Mouse (Mus musculus) forebrain, postnatal 0 days (tissue): ENCODE data around the gene Atp2b2. TPM values are rescaled to one million over a fixed set of nuclear protein-coding genes. Genes with fewer than 3 reads are reported as not detected.

ENCODE experiments used
- ATAC-seq: fragments of 200-750 bp; cut with Nextera tagmentation; 2 replicates; pipeline ENCODE4 v1.8.0; 2017; ENCODE audit warnings: mild to moderate bottlenecking, moderate library complexity
- DNase-seq: peaks from one replicate; pipeline ENCODE4 v3.0.0-alpha.2; 2015
- H3K27ac ChIP-seq: fragments of 300-500 bp; sonication (generic); 2 replicates; pipeline ENCODE4 v1.5.1; 2014; ENCODE audit warnings: low read depth, mild to moderate bottlenecking, antibody characterized with exemption, low read length, moderate library complexity, mixed read lengths
- H3K27me3 ChIP-seq: fragments of 300-500 bp; sonication (generic); 2 replicates; pipeline ENCODE4 v1.6.1; 2014; ENCODE audit warnings: mild to moderate bottlenecking, low read length, mixed read lengths; ENCODE audit not compliant: insufficient read depth
- H3K36me3 ChIP-seq: fragments of 300-500 bp; sonication (generic); 2 replicates; pipeline ENCODE4 v1.6.1; 2014; ENCODE audit warnings: mild to moderate bottlenecking, moderate library complexity; ENCODE audit not compliant: insufficient read depth
- H3K4me1 ChIP-seq: fragments of 300-500 bp; sonication (generic); 2 replicates; pipeline ENCODE4 v1.6.1; 2014; ENCODE audit warnings: antibody characterized with exemption; ENCODE audit not compliant: insufficient read depth
- H3K4me2 ChIP-seq: fragments of 300-500 bp; sonication (generic); 2 replicates; pipeline ENCODE4 v1.6.1; 2014; ENCODE audit warnings: low read depth, mild to moderate bottlenecking, moderate library complexity
- H3K4me3 ChIP-seq: fragments of 300-500 bp; sonication (generic); 2 replicates; pipeline ENCODE4 v1.5.1; 2014; ENCODE audit warnings: low read depth, low read length, mixed read lengths
- H3K9ac ChIP-seq: fragments of 300-500 bp; sonication (generic); 2 replicates; pipeline ENCODE4 v1.6.1; 2014; ENCODE audit warnings: mild to moderate bottlenecking
- H3K9me3 ChIP-seq: fragments of 300-500 bp; sonication (generic); 2 replicates; pipeline ENCODE4 v1.6.1; 2016; ENCODE audit warnings: low read length
- CTCF ChIP-seq: sonication (generic); IDR thresholded peaks from 2 replicates; pipeline ENCODE4 v1.5.1; 2016; ENCODE audit warnings: antibody characterized with exemption, control low read depth, low read depth
- WGBS: fragments of 180-500 bp; shearing (Covaris S2); extraction: QIAGEN DNeasy Blood & Tissue Kit; methylation state at CpG from one replicate; pipeline ENCODE4 v1.1.7; 2014; 5-methylcytosine and 5-hydroxymethylcytosine counted together
- polyA plus RNA-seq: library from polyadenylated mRNA; unstranded; fragments of >200 nt; fragmentation: Nextera tagmentation; extraction: Ambion mirVana; gene quantifications from 2 replicates; pipeline ENCODE4 v1.2.1, GENCODE M21; 2015
- total RNA-seq: library from RNA; depleted of rRNA; stranded (reverse); fragments of >200 nt; gene quantifications from 2 replicates; pipeline ENCODE4 v1.2.3, GENCODE M21; 2014

The Atp2b2 gene
- total and polyA plus RNA-seq, 2 experiments from 2014 or later, result 37.8 to 65.1 TPM

DNA sequence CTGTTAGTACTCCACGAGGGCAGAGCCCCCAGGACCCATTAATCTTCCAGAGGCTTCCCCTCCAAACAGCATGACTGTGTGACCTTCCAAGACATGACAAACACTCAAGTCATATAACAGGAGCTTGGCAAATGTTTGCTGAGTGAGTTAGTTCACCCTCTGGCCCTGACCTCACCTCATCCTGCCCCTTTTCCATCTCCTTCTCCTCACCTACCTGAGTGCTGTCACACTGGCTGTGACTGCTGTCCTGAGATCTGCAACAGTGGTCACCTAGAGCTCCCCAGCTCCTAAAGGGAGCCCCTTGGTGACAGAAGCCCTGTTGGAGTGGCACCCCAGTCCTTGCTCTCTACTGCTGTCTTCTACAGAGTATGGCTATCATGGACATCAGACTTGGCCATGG lies 31.8 kb upstream of the Atp2b2 start:
- no peak for TF ChIP-seq CTCF
- Histone ChIP-seq H3K9me3 (no peaks in the 10 kb centered on the region), H3K27me3 (no peaks in the 10 kb centered on the region), H3K36me3 (no peaks in the 10 kb centered on the region), H3K4me2 (no peak overlapping the region), H3K9ac (no peak overlapping the region), H3K4me1 (no peaks in the 10 kb centered on the region), H3K4me3 (no peak overlapping the region), H3K27ac (no peak overlapping the region)
- ATAC-seq (no peak), DNase-seq (no peak)
- WGBS, result 56% methylated on average over 1 of the region's 1 CpGs

DNA sequence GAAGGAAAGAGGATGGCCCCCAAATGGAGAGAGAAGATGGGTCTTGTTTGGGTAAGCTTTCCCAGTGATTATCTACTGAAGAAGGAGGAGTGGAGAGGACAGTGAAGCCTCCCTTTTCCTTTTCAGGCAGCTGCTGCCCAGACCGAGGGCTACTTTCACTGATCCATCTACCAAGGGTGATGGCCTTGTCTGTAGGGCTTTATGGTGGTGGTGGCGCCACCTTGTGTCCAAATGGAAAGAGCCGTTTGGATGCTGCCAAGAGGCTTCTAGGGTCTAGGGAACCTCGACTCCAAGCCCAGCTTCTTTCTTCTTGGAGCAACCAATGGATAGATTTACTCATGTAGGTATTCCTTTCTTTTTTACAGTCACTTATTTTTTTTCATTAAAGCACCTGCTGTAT lies 29.2 kb upstream of the Atp2b2 start:
- Histone ChIP-seq H3K4me1 (no peaks in the 10 kb centered on the region), H3K4me2 (no peak overlapping the region), H3K9ac (no peak overlapping the region), H3K4me3 (no peak overlapping the region), H3K27ac (no peak overlapping the region), H3K36me3 (no peaks in the 10 kb centered on the region), H3K9me3 (no peaks in the 10 kb centered on the region), H3K27me3 (no peaks in the 10 kb centered on the region)
- DNase-seq (peak; percentile 83), ATAC-seq (peak; percentile 65; the same call in 1 of the 2 replicates)
- peak; percentile 90 for TF ChIP-seq CTCF
- WGBS, result 8% methylated on average over 4 of the region's 4 CpGs

DNA sequence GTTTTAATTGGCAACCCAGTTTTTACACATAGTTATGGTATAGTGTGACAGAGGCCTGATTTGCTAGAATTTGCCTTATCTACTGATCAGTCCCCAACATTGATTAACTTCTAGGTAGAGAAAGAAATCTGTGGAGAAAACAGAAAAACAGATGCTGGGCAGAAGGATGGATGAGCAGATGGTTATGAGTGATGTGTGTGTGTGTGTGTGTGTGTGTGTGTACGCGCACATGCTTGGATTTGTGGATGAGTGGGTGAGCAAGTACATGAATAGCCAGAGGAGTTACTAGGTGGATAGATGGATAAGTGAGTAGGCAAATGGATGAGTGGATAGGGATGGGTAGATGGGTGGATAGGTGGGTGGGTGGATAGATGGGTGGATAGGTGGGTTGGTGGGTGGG lies 20.7 kb upstream of the Atp2b2 start:
- WGBS, result 82% methylated on average over 2 of the region's 2 CpGs
- no peak for ATAC-seq
- H3K4me3 ChIP-seq, result no peak overlapping the region
- no peaks in the 10 kb centered on the region for H3K36me3 ChIP-seq
- peak; percentile 17 for DNase-seq
- no peak overlapping the region for H3K9ac ChIP-seq
- H3K27me3 ChIP-seq, result no peaks in the 10 kb centered on the region
- H3K4me1 ChIP-seq, result peaks cover 4% of the 10 kb centered on the region; the same call in 1 of the 2 replicates
- no peak overlapping the region for H3K4me2 ChIP-seq
- H3K9me3 ChIP-seq, result no peaks in the 10 kb centered on the region
- no peak for TF ChIP-seq CTCF
- no peak overlapping the region for H3K27ac ChIP-seq

DNA sequence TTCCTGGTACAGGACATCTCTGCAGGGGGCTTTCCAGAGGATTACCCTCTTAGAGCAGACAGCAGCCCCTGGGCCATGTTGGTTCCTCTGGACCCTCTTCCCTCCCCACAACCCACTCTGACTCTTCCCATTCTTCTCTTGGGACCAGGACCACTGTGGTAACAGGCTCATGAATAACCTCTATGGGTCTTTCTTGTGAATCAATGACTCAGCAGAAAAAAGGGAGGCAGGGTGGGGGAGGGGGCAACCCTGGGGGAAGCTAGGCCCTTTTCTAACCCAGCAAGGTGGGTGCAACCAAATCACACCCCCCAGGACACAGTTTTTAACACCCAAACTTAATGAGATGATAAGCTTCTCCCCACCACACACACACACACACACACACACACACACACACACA lies 20.3 kb upstream of the Atp2b2 start:
- no peak overlapping the region for H3K4me3 ChIP-seq
- ATAC-seq (no peak), DNase-seq (no peak)
- no peak overlapping the region for H3K9ac ChIP-seq
- no peaks in the 10 kb centered on the region for H3K27me3 ChIP-seq
- H3K4me1 ChIP-seq, result peaks cover 4% of the 10 kb centered on the region; the same call in 1 of the 2 replicates
- H3K9me3 ChIP-seq, result no peaks in the 10 kb centered on the region
- H3K27ac ChIP-seq, result no peak overlapping the region
- H3K4me2 ChIP-seq, result no peak overlapping the region
- TF ChIP-seq CTCF, result no peak
- H3K36me3 ChIP-seq, result no peaks in the 10 kb centered on the region

DNA sequence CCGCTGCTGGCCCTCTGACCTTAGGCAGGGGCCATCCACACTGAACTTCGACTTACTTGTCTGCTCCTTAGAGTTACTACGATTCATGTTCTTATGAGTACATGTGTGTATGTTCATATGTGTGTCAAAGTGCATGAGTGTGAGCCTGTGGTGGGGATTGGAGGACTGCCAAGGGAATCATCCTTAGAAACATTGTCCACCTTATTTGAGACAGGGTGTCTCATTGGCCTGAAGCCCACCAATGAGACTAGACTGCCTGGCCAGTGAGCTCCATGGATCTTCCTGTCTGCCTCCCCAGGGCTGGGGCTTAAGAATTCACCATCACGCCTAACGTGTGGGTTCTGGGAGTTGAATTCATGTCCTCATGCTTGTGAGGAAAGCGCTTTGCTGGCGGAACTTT lies 16.8 kb upstream of the Atp2b2 start:
- no peaks in the 10 kb centered on the region for H3K36me3 ChIP-seq
- no peak overlapping the region for H3K4me3 ChIP-seq
- WGBS, result 84% methylated on average over 7 of the region's 7 CpGs
- no peak overlapping the region for H3K27ac ChIP-seq
- DNase-seq (no peak), ATAC-seq (no peak)
- H3K9ac ChIP-seq, result no peak overlapping the region
- no peak for TF ChIP-seq CTCF
- H3K9me3 ChIP-seq, result no peaks in the 10 kb centered on the region
- H3K4me1 ChIP-seq, result peaks cover 4% of the 10 kb centered on the region; the same call in 1 of the 2 replicates
- H3K27me3 ChIP-seq, result no peaks in the 10 kb centered on the region
- no peak overlapping the region for H3K4me2 ChIP-seq

DNA sequence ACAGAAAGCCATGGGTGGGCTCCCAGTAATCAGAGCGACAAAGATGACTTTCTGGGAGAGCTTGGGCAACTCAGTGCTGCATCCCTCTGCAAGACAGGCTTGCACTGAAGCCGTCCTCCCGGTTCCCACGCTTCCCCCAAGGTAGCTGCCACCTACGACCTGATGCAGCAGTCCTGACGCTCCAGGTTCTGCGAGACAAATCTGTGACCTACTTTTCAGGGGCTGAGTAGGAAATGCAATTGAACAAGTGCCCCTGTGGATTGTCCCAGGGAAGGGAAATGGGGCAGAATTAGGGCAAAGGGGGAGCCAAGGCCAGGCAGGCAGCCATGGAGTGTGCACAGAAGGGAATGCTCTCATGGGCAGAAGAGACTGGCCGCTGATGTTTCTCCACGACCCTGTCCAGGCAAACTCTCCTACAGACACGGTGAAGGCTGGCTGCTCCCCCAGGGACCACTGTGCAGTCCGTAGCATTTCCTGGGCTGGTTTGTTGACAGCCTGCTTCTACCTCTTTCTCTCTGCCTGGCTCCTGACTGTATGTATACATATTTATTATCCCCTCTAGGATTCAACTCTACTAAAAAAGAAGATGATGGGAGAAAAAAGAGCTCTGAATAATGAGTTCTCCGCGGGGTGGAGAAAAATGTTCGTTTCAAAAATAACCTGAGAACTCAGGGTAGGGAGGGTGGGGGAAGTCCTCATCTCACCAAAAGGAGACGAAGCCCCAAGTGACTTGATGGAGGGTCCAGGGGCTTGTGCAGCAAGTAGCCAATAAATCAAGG lies 15.8 kb upstream of the Atp2b2 start:
- no peak for TF ChIP-seq CTCF
- H3K27ac ChIP-seq, result no peak overlapping the region; the same call in 1 of the 2 replicates

DNA sequence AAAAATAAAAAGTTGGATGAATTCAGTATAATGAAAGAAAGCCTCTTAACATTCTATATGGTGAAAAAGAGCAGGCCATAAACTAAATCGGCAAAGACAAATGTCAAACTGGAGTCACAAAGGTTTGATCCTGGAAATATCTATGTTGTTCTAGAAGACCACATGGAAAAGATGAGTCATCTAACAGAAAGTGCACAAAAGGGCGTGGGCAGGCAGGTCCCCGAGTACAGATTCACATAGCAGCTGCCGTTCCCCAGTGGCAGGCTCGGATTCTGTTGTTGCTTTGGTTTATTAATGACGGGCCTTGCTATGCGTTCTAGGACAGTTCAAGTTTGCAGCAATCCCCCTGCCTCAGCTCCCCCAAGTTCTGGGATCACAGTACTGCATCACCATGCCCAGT lies 12.9 kb upstream of the Atp2b2 start:
- DNase-seq (no peak), ATAC-seq (no peak)
- H3K9ac ChIP-seq, result no peak overlapping the region
- H3K4me1 ChIP-seq, result peaks cover 4% of the 10 kb centered on the region; the same call in 1 of the 2 replicates
- no peaks in the 10 kb centered on the region for H3K9me3 ChIP-seq
- H3K36me3 ChIP-seq, result no peaks in the 10 kb centered on the region
- 85% methylated on average over 7 of the region's 7 CpGs for WGBS
- H3K27ac ChIP-seq, result no peak overlapping the region
- no peak overlapping the region for H3K4me3 ChIP-seq
- no peaks in the 10 kb centered on the region for H3K27me3 ChIP-seq
- no peak overlapping the region for H3K4me2 ChIP-seq
- no peak for TF ChIP-seq CTCF

More for the DNA sequence above, 15.8 kb upstream of the Atp2b2 start:
- ATAC-seq (no peak), DNase-seq (no peak)
- Histone ChIP-seq H3K9me3 (no peaks in the 10 kb centered on the region), H3K9ac (no peak overlapping the region), H3K36me3 (no peaks in the 10 kb centered on the region), H3K4me1 (peaks cover 4% of the 10 kb centered on the region; the same call in 1 of the 2 replicates), H3K4me3 (no peak overlapping the region), H3K27me3 (no peaks in the 10 kb centered on the region), H3K4me2 (no peak overlapping the region)
- 60% methylated on average over 15 of the region's 15 CpGs for WGBS
